24 mouse cellular contexts compared by ENCODE assay signal in genomic region chr9:68760329-68760728, GRCm38 (mm10).
DNase-seq lines count a peak whose midpoint lies in the region; ATAC-seq and TF ChIP-seq lines count a peak whose summit lies in the region.
"Had no signal": no experiment of that assay in that cellular context is flagged by ENCODE, and none has a peak within 500 bp of the region (broad histone marks: within the 10 kb centered on the region; RNA-seq: fewer than 3 reads in every experiment).

No protein-coding gene starts in this region.

- ATAC-seq in kidney, embryonic 14.5 days (ENCODE audit: low FRiP score, low TSS enrichment), result 0 out of 2 replicates have a peak, but pooled peaks have one; percentile 69
- ATAC-seq: CD4-positive, CD25-positive, alpha-beta regulatory T cell, adult 4 months; forebrain, embryonic 15.5 days; inflammation-experienced regulatory T-cells, adult 6 months; liver, embryonic 12.5 days; liver, postnatal 0 days; midbrain, embryonic 13.5 days had no signal

- H3K4me2 ChIP-seq in kidney, embryonic 14.5 days (replicated peaks; ENCODE audit: low read depth, low read length), result no peak overlapping the region
- H3K4me2 ChIP-seq: embryonic facial prominence, embryonic 12.5 days; forebrain, embryonic 15.5 days; hindbrain, embryonic 15.5 days; liver, embryonic 12.5 days; midbrain, embryonic 13.5 days had no signal

- WGBS in kidney, embryonic 14.5 days, result 30% methylated on average over 4 of the region's 4 CpGs
- WGBS in kidney, adult 2 months, result 76% methylated on average over 4 of the region's 4 CpGs

- no peak overlapping the region for H3K27ac ChIP-seq in kidney, embryonic 14.5 days (ENCODE audit: low read depth, low read length)
- no peak overlapping the region for H3K27ac ChIP-seq in kidney, adult 2 months (ENCODE audit: insufficient read depth, low read depth, low read length)
- H3K27ac ChIP-seq: embryonic facial prominence, embryonic 12.5 days; forebrain, embryonic 15.5 days; hindbrain, embryonic 10.5 days; hindbrain, embryonic 15.5 days; left cerebral cortex, adult 2 months; liver, embryonic 12.5 days; midbrain, embryonic 13.5 days had no signal

- no peak overlapping the region for H3K9ac ChIP-seq in kidney, embryonic 14.5 days (ENCODE audit: low read depth, low read length)
- H3K9ac ChIP-seq: embryonic facial prominence, embryonic 12.5 days; forebrain, embryonic 15.5 days; hindbrain, embryonic 15.5 days; liver, embryonic 12.5 days; liver, postnatal 0 days; midbrain, embryonic 13.5 days had no signal

- H3K9me3 ChIP-seq in kidney, embryonic 14.5 days (ENCODE audit: control insufficient read depth, low read length), result no peaks in the 10 kb centered on the region
- H3K9me3 ChIP-seq: embryonic facial prominence, embryonic 12.5 days; forebrain, embryonic 15.5 days; hindbrain, embryonic 10.5 days; hindbrain, embryonic 15.5 days; liver, embryonic 12.5 days; megakaryocyte, embryonic 14.5 days had no signal

- H3K27me3 ChIP-seq in kidney, embryonic 14.5 days (ENCODE audit: control insufficient read depth, insufficient read depth, low read length), result no peaks in the 10 kb centered on the region
- H3K27me3 ChIP-seq in kidney, adult 2 months (replicated peaks; ENCODE audit: control insufficient read depth, insufficient read depth, low read length), result no peaks in the 10 kb centered on the region
- H3K27me3 ChIP-seq: embryonic facial prominence, embryonic 12.5 days; forebrain, embryonic 15.5 days; hindbrain, embryonic 15.5 days; liver, embryonic 12.5 days; megakaryocyte, embryonic 14.5 days; midbrain, embryonic 13.5 days had no signal

- TF ChIP-seq POLR2A in kidney, adult 2 months (IDR thresholded peaks at IDR 0.05; ENCODE audit: low read depth, low read length), result no peak

- no peak overlapping the region for H3K4me3 ChIP-seq in kidney, embryonic 14.5 days (ENCODE audit: low read length)
- H3K4me3 ChIP-seq in kidney, adult 2 months (ENCODE audit: insufficient read depth, low read depth, low read length), result no peak overlapping the region
- H3K4me3 ChIP-seq: embryonic facial prominence, embryonic 12.5 days; forebrain, embryonic 15.5 days; hindbrain, embryonic 10.5 days; hindbrain, embryonic 15.5 days; left cerebral cortex, adult 2 months; liver, embryonic 12.5 days; megakaryocyte, embryonic 14.5 days; midbrain, embryonic 13.5 days had no signal

- no peak for DNase-seq in kidney, adult 2 months
- DNase-seq in brain, adult 2 months (ENCODE audit: low read depth, low spot score), result peak; percentile 67
- DNase-seq in cerebellum, adult 8-10 months, result peak; percentile 33
- DNase-seq in cerebellum, postnatal 25 days, result peak; percentile 48 to 56
- DNase-seq in layer of hippocampus, postnatal 25 days (ENCODE audit: extremely low spot score in 1 of 2, low spot score in 1 of 2), result no peak
- no peak for DNase-seq in adrenal gland, postnatal 10 days
- DNase-seq: adrenal gland, postnatal 36 days; heart, postnatal 14 days; kidney, adult 11 months; kidney, postnatal 25 days; liver, postnatal 0 days; lung, postnatal 36 days; thymus, postnatal 4 days had no signal

- no peaks in the 10 kb centered on the region for H3K36me3 ChIP-seq in kidney, embryonic 14.5 days (ENCODE audit: control insufficient read depth, insufficient read depth, low read length)
- no peaks in the 10 kb centered on the region for H3K36me3 ChIP-seq in kidney, adult 2 months (ENCODE audit: control insufficient read depth, insufficient read depth, low read length)
- H3K36me3 ChIP-seq: embryonic facial prominence, embryonic 12.5 days; forebrain, embryonic 15.5 days; hindbrain, embryonic 10.5 days; hindbrain, embryonic 15.5 days; liver, embryonic 12.5 days; midbrain, embryonic 13.5 days had no signal

- H3K4me1 ChIP-seq in kidney, embryonic 14.5 days (ENCODE audit: control insufficient read depth, insufficient read depth, low read length), result peaks cover 11% of the 10 kb centered on the region; the same call in 1 of the 2 replicates
- no peaks in the 10 kb centered on the region for H3K4me1 ChIP-seq in kidney, adult 2 months (ENCODE audit: control insufficient read depth, insufficient read depth, low read length)
- H3K4me1 ChIP-seq: liver, embryonic 12.5 days; megakaryocyte, embryonic 14.5 days had no signal

- no peak for TF ChIP-seq CTCF in kidney, adult 2 months (conservative IDR thresholded peaks at IDR 0.05; ENCODE audit: insufficient read depth, insufficient read length, low read depth, low read length)

Comparison
In these comparisons a context has a peak if more than half of its experiments do, and no peak if none do; other contexts are left out.
1. DNase-seq: peak in brain, adult 2 months (single experiment), cerebellum, adult 8-10 months (single experiment) and cerebellum, postnatal 25 days (2 of 2); none in kidney, adult 2 months (single experiment), layer of hippocampus, postnatal 25 days (0 of 2) and adrenal gland, postnatal 10 days (single experiment).